Comparison of ENCODE assay signal across 25 mouse cellular contexts in the genomic region with DNA sequence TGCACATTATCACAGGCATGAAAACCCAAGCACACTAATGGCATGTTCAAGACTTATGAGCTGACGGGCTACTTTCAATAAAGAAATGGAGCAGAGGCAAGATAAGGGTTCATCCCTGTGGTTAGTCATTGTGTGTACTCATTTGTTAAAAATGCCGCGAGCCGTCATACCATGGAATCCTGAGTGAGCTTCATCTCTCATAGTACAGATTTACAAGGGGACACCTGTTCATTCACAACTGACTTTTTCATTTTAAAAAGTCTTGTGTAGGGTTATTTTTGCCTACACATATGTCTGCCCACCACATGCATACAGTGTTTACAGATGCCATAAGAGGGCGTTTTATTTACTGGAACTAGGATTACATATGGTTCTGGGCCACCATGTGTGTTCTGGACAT.
"Had no signal": no experiment of that assay in that cellular context is flagged by ENCODE, and none has a peak within 500 bp of the region (broad histone marks: within the 10 kb centered on the region; RNA-seq: fewer than 3 reads in every experiment).

No protein-coding gene starts in this region.

- H3K9ac ChIP-seq: embryonic facial prominence, embryonic 12.5 days; embryonic facial prominence, embryonic 13.5 days; embryonic facial prominence, embryonic 15.5 days; forebrain, embryonic 12.5 days; forebrain, embryonic 13.5 days; forebrain, embryonic 15.5 days; forebrain, postnatal 0 days had no signal

- H3K27ac ChIP-seq: embryonic facial prominence, embryonic 10.5 days; embryonic facial prominence, embryonic 12.5 days; embryonic facial prominence, embryonic 13.5 days; embryonic facial prominence, embryonic 15.5 days; forebrain, embryonic 10.5 days; forebrain, embryonic 12.5 days; forebrain, embryonic 13.5 days; forebrain, embryonic 15.5 days; gastrocnemius, adult 2 months; heart, embryonic 10.5 days had no signal

- H3K4me3 ChIP-seq: embryonic facial prominence, embryonic 10.5 days; embryonic facial prominence, embryonic 12.5 days; embryonic facial prominence, embryonic 13.5 days; embryonic facial prominence, embryonic 15.5 days; erythroblast, embryonic 14.5 days; forebrain, embryonic 10.5 days; forebrain, embryonic 12.5 days; forebrain, embryonic 13.5 days; forebrain, embryonic 15.5 days; gastrocnemius, adult 2 months; heart, embryonic 10.5 days had no signal

- H3K4me1 ChIP-seq: embryonic facial prominence, embryonic 12.5 days; embryonic facial prominence, embryonic 13.5 days; embryonic facial prominence, embryonic 15.5 days; forebrain, embryonic 12.5 days; forebrain, embryonic 13.5 days; forebrain, embryonic 15.5 days; heart, embryonic 10.5 days had no signal

- H3K27me3 ChIP-seq: embryonic facial prominence, embryonic 12.5 days; embryonic facial prominence, embryonic 13.5 days; embryonic facial prominence, embryonic 15.5 days; forebrain, embryonic 12.5 days; forebrain, embryonic 15.5 days had no signal

- DNase-seq: cerebellum, adult 8-10 months; cerebellum, adult 9-10 months; cerebellum, adult 9-11 months; cerebellum, postnatal 10 days; cerebellum, postnatal 14 days; cerebellum, postnatal 25 days; cerebellum, postnatal 36 days; embryo, embryonic 11 days; forebrain, postnatal 0 days; gastrocnemius, adult 2 months; gastrocnemius, postnatal 10 days; gastrocnemius, postnatal 14 days; gastrocnemius, postnatal 25 days; gastrocnemius, postnatal 36 days; heart, adult 18-20 months had no signal

- H3K36me3 ChIP-seq: embryonic facial prominence, embryonic 10.5 days; embryonic facial prominence, embryonic 12.5 days; embryonic facial prominence, embryonic 13.5 days; embryonic facial prominence, embryonic 15.5 days; forebrain, embryonic 10.5 days; forebrain, embryonic 12.5 days; forebrain, embryonic 15.5 days; heart, embryonic 10.5 days had no signal
